Mouse (Mus musculus) heart, embryonic 14.5 days (tissue): Measurements from ENCODE around the gene Gm49378. TPM values are rescaled to one million over a fixed set of nuclear protein-coding genes. Genes with fewer than 3 reads are reported as not detected.
A peak's percentile ranks its signal among the peaks of the same experiment; 100 is the strongest.

ENCODE experiments used
- ATAC-seq: fragments of 200-750 bp; cut with Nextera tagmentation; 2 replicates; pipeline ENCODE4 v1.8.0; 2017; ENCODE audit warnings: low read depth, moderate TSS enrichment; ENCODE audit not compliant: insufficient number of reproducible peaks, insufficient read depth, low FRiP score
- H3K27ac ChIP-seq, 2 experiments: fragments of 200-500 bp in 1 of 2; fragments of 300-500 bp in 1 of 2; sonication (generic) in 1 of 2; replicated peaks in 1 of 2; 2 replicates each; pipeline ENCODE4 v1.5.1; 2012 to 2014; ENCODE audit warnings: low read depth in 2 of 2, low read length in 2 of 2, control low read depth in 1 of 2, mild to moderate bottlenecking in 1 of 2, mixed read lengths in 1 of 2; ENCODE audit not compliant: control insufficient read depth in 1 of 2, insufficient read depth in 1 of 2
- H3K27me3 ChIP-seq: fragments of 300-500 bp; sonication (generic); 2 replicates; pipeline ENCODE4 v1.6.1; 2014; ENCODE audit warnings: mild to moderate bottlenecking, low read length, control low read depth; ENCODE audit not compliant: control insufficient read depth, insufficient read depth
- H3K36me3 ChIP-seq: fragments of 300-500 bp; sonication (generic); 2 replicates; pipeline ENCODE4 v1.6.1; 2014; ENCODE audit warnings: mild to moderate bottlenecking, control low read depth, low read length, mixed read lengths; ENCODE audit not compliant: control insufficient read depth, insufficient read depth
- H3K4me1 ChIP-seq, 2 experiments: fragments of 200-500 bp in 1 of 2; fragments of 300-500 bp in 1 of 2; sonication (generic) in 1 of 2; 2 replicates each; pipeline ENCODE4 v1.6.1; 2012 to 2014; ENCODE audit warnings: low read length in 2 of 2, control low read depth in 1 of 2, mixed read lengths in 1 of 2; ENCODE audit not compliant: control insufficient read depth in 2 of 2, insufficient read depth in 2 of 2
- H3K4me2 ChIP-seq: fragments of 300-500 bp; sonication (generic); 2 replicates; pipeline ENCODE4 v1.6.1; 2014; ENCODE audit warnings: mild to moderate bottlenecking, low read length
- H3K4me3 ChIP-seq, 2 experiments: fragments of 200-500 bp in 1 of 2; fragments of 300-500 bp in 1 of 2; sonication (generic) in 1 of 2; 2 replicates each; pipeline ENCODE4 v1.5.1; 2012 to 2014; ENCODE audit warnings: low read length in 2 of 2, mild to moderate bottlenecking in 2 of 2, control low read depth in 1 of 2, low read depth in 1 of 2, moderate library complexity in 1 of 2; ENCODE audit not compliant: control insufficient read depth in 1 of 2, insufficient read depth in 1 of 2
- H3K9ac ChIP-seq: fragments of 300-500 bp; sonication (generic); 2 replicates; pipeline ENCODE4 v1.6.1; 2014; ENCODE audit warnings: mild to moderate bottlenecking, low read length
- H3K9me3 ChIP-seq: fragments of 300-500 bp; sonication (generic); 2 replicates; pipeline ENCODE4 v1.6.1; 2016; ENCODE audit warnings: low read length, control low read depth; ENCODE audit not compliant: control insufficient read depth
- WGBS: fragments of 180-500 bp; shearing (Covaris S2); extraction: QIAGEN DNeasy Blood & Tissue Kit; methylation state at CpG from one replicate; pipeline ENCODE4 v1.1.7; 2014; 5-methylcytosine and 5-hydroxymethylcytosine counted together
- polyA plus RNA-seq: library from polyadenylated mRNA; unstranded; fragments of >200 nt; fragmentation: Nextera tagmentation; extraction: Ambion mirVana; gene quantifications from 2 replicates; pipeline ENCODE4 v1.2.1, GENCODE M21; 2014

The Gm49378 gene
- polyA plus RNA-seq, 1 experiment from 2014 or later: 2.5 TPM

DNA sequence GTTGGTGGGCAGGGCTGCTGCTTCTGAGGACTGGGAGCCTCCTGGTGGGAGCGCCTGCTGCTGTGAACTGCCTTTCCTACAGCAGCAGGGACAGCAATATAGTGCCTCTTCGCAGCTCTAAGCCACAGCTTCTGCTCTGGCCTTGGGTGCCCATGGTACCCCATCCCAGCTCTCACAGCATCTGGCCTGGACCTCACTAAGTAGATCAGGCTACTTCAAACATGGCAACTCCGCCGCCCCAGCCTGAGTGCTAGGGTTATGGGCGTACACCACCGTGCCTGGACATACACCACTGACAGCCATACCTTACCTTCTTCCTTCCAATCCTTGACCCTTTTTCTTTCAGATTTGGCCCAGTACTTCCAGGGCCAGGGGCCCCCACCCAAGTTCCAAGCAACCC is 29.4 kb downstream of the Gm49378 start:
- Histone ChIP-seq H3K36me3 (peaks cover 54% of the 10 kb centered on the region), H3K4me3 (no peak overlapping the region), H3K27ac (no peak overlapping the region), H3K27me3 (no peaks in the 10 kb centered on the region), H3K9me3 (no peaks in the 10 kb centered on the region), H3K4me1 (peaks cover 7 to 11% of the 10 kb centered on the region in 2 experiments; a peak in 3 of 4 replicates), H3K9ac (no peak overlapping the region), H3K4me2 (no peak overlapping the region)
- no peak for ATAC-seq
- WGBS: 95% methylated on average over 6 of the region's 6 CpGs

DNA sequence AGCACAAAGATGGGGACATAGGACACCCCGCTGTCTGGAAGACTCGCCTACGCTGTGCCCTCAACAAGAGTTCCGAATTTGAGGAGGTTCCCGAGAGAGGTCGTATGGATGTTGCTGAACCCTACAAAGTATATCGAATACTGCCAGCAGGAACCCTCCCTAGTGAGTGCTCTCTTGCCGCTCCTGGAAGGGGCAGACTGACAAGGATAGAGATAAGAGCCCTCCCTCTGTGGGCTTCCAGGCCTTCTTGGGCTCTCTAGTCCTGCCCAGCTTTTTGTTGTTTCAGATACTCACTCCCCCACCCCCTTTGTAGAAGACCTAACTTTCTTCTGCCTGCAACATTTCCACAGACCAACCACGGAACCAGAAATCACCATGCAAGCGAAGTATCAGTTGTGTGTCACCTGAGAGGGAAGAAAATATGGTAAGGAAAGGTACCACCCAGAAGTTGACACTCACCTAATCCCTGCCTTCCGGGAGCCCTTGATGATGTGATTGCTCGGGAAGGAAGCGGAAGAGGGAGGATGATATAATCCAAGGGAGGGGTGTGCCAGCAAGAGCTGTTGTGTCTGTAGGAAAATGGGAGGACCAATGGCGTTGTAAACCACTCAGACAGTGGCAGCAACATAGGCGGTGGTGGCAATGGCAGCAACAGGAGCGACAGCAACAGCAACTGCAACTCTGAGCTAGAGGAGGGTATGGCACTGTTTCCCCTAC is 31.8 kb downstream of the Gm49378 start:
- no peaks in the 10 kb centered on the region for H3K27me3 ChIP-seq
- H3K36me3 ChIP-seq: peaks cover 78% of the 10 kb centered on the region
- H3K4me3 ChIP-seq: no peak overlapping the region
- H3K27ac ChIP-seq: no peak overlapping the region
- H3K9me3 ChIP-seq: no peaks in the 10 kb centered on the region
- H3K4me2 ChIP-seq: no peak overlapping the region
- peaks cover 7 to 8% of the 10 kb centered on the region in 2 experiments; a peak in 3 of 4 replicates for H3K4me1 ChIP-seq
- WGBS: 80% methylated on average over 16 of the region's 16 CpGs
- no peak for ATAC-seq
- H3K9ac ChIP-seq: no peak overlapping the region

DNA sequence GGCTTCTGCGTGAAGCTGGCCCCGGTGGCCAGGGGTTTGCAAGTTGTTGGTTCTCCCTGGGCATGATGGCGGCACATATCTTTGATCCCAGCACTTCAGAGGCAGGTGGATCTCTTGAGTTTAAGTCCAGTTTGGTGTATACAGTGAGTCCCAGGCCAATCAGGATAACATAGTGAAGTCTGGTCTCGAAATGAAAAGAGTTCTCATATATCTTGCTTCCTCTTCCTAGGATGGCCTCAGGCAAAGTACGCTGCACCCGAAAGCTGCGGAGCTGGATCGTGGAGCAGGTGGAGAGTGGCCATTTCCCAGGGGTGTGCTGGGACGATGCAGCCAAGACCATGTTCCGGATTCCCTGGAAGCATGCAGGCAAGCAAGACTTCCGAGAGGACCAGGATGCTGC is 32.9 kb downstream of the Gm49378 start:
- Histone ChIP-seq H3K9me3 (no peaks in the 10 kb centered on the region), H3K27ac (no peak overlapping the region), H3K36me3 (peaks cover 84% of the 10 kb centered on the region), H3K4me2 (peak overlapping the region; percentile 78), H3K4me1 (peaks cover 7 to 8% of the 10 kb centered on the region in 2 experiments; a peak in 3 of 4 replicates), H3K9ac (no peak overlapping the region), H3K27me3 (no peaks in the 10 kb centered on the region), H3K4me3 (peak overlapping the region in 1 of 2 experiments; percentile 48; a peak in 1 of 4 replicates)
- ATAC-seq: no peak
- 91% methylated on average over 11 of the region's 11 CpGs for WGBS

DNA sequence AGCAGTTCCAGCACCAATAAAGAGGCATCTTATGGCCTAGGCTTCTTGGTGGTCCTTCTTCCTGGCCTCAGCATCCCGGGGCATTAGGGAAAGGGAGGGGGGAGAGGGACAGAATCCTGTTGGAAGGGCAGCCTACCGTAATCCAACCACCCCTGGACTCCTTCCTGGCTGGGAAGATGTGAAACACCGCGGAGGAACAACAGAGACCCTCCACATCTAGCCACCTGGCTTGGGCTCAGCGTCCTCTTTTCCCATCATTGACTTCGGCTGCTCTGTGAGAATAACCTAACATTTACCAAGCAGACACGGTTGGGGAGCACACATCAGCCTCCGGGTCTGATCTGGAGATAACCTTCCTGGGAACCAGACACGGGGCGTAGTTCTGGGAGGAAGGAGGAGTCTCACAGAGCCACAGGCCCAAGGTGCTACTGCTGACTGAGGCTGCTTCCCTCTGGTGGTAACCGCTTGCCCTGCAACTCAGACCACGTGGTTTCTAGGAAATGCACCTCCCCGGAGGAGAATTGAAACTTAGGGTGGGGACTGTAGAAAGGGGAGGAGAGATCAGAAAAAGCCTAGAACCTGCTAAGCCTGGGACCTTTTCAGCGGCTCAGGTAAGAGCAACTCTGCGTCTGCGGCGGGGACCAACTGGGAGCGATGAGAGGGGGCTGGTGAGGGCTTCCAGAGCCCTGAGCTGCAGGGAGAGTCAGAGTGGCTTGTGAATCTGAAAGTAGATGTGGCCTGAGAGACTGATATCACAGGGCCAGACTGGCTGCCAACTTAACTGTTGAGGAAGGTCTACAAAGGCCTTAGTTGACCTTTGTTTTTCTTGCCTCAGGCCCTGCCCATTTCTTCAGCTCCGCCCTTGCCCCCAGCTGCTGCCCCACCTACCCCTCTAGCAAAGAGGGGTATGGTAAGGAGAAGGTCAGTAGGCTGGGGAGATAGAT is 33.8 kb downstream of the Gm49378 start:
- 14% methylated on average over 19 of the region's 19 CpGs for WGBS
- peak overlapping the region; percentile 78 to 80 for H3K27ac ChIP-seq
- H3K36me3 ChIP-seq: peaks cover 84% of the 10 kb centered on the region
- peaks cover 7 to 8% of the 10 kb centered on the region in 2 experiments; a peak in 3 of 4 replicates for H3K4me1 ChIP-seq
- peak; percentile 81 for ATAC-seq
- peak overlapping the region; percentile 75 for H3K9ac ChIP-seq
- H3K4me2 ChIP-seq: peak overlapping the region; percentile 78
- H3K9me3 ChIP-seq: no peaks in the 10 kb centered on the region
- no peaks in the 10 kb centered on the region for H3K27me3 ChIP-seq
- H3K4me3 ChIP-seq: peak overlapping the region; percentile 48 to 60

DNA sequence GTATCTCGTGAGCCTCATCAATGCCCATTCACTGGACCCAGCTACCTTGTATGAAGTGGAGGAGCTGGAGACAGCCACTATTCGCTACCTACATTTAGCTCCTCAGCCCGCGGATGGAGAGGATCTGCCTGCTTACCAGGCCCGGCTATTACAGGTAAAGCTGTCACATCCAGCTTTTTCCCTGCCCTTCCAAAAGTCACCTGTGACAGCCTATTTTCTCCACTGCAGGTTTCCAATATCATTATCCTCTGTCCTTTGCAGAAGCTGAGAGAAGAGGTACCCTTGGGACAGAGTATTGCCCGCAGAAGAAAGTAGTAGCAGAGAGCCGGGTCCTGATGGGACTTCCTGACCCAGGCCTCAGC is 34.4 kb downstream of the Gm49378 start, which contains the start of gene Irf9:
Irf9 (plus strand) TSS at position 301 of the 362 bp plus-strand sequence.
- WGBS: 87% methylated on average over 7 of the region's 7 CpGs
- Histone ChIP-seq H3K9me3 (no peaks in the 10 kb centered on the region), H3K4me3 (peak within 1 kb of the TSS; percentile 48 to 60), H3K9ac (peak within 1 kb of the TSS; percentile 75), H3K4me2 (peak within 1 kb of the TSS; percentile 78), H3K27me3 (no peaks in the 10 kb centered on the region), H3K4me1 (peaks cover 7 to 8% of the 10 kb centered on the region in 2 experiments; a peak in 3 of 4 replicates), H3K36me3 (peaks cover 84% of the 10 kb centered on the region), H3K27ac (peak within 1 kb of the TSS; percentile 78 to 80)
- ATAC-seq: no peak

DNA sequence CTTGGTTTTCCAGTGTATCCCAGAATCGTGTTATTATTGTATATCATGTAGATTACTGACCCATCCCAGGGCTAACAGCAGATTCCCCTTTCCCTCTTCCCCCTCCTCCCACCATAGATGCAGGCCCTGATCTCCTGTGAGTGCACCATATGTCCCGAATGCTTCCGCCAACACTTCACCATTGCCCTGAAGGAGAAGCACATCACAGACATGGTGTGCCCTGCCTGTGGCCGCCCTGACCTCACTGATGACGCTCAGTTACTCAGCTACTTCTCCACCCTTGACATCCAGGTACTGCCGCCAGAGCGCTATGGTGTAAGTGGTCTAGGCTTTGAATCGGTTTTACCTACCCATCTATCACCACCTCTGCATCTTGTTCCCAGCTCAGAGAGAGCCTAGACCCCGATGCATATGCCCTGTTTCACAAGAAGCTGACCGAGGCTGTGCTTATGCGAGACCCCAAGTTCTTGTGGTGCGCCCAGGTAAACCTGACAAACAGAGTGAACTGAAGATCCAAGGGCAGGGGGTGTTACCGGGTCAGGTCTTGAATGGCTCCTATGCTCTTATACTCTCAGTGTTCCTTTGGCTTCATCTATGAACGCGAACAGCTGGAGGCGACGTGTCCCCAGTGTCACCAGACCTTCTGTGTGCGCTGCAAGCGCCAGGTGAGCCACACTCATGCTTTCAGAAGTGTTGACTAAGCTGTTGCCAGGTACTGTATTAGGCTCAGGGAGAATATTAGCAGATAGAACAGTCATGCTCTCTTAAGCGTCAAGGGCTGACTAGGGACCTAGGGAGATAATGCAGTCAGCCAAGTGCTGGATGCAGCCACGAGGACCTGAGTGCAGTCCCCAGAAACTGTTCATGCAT is 38.9 kb downstream of the Gm49378 start:
- 92% methylated on average over 21 of the region's 21 CpGs for WGBS

More for the DNA sequence above, 38.9 kb downstream of the Gm49378 start:
- Histone ChIP-seq H3K4me3 (no peak overlapping the region), H3K9ac (no peak overlapping the region), H3K4me1 (peaks cover 2 to 3% of the 10 kb centered on the region in 2 experiments; a peak in 1 of 4 replicates), H3K36me3 (peaks cover 97% of the 10 kb centered on the region), H3K9me3 (no peaks in the 10 kb centered on the region), H3K27me3 (no peaks in the 10 kb centered on the region), H3K4me2 (no peak overlapping the region), H3K27ac (no peak overlapping the region)
- ATAC-seq: no peak
